Mouse (Mus musculus) liver (tissue): ENCODE data around the gene Scn2a.

Experiments
- DNase-seq: peaks from one replicate; pipeline ENCODE4 v3.0.0-alpha.2; 2020; ENCODE audit warnings: mixed read lengths

Scn2a gene

DNA sequence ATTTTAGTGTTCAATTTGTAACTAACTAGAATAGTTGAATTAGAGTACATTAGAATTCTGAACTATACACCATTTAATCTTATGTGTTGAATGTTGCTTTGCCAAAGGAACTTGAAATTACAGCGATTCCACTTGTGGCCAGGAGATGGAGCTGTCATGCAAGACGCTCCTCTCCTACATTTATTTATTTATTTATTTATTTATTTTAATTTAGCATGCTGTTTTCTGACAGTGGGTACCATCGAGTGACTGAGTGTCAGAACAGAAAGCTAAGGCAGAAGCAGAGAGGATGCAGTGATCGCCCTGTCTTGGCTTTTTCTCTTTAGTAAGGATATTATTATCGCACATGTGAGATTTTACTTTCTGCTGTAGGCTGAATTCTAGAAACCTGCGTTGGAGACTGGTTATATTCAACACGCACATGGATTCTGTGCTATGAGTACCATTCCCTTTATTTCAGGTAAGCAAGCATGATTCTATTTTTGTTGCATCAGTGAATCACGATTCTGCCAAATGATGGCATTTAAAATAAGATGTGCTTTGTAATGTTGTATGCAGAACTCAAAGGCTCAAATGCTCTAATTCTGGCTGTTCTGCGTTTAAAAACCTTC, at the start of gene Scn2a:
Gene Scn2a, plus strand, starts transcription at position 216 of the 611 bp plus-strand sequence.
- DNase-seq, result peak; percentile 12

DNA sequence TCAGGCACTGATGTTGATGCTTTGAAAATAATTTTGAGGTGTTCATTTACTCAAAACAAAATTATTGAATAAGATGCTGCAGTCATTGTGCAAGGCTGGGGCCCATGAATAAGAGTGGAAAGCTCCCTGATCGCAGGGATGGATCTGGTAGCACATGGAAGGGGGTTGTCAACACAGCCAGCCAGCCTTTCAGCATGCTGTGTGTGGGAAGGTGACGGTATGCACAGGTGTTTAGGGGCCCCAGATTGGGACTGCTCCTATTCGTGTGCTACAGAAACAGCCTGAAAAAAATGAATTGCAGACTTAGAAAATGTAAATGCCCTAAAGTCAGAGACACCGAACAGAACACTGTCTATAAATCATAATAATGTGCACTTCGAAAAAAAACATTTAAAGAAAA, 32.9 kb upstream of the Scn2a start:
- no peak for DNase-seq

DNA sequence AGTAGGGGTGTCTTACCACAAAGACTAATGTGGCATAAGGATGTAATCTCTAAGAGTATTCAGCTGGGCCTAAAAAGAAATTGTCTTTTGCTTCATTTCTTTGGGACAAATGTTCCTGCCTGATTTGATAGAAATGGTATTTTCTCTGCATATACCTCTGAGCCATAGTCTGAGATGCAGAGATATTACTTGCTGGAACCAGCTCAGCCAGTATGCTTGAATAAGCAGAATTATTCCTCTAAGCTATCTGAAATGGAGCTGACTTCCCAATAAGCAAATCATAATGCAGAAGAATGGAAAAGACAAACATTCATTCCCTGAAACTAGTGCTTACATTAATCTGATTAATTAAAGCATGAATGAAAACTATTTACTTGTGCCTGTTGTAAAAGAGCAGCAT, 12.8 kb upstream of the Scn2a start:
- no peak for DNase-seq

DNA sequence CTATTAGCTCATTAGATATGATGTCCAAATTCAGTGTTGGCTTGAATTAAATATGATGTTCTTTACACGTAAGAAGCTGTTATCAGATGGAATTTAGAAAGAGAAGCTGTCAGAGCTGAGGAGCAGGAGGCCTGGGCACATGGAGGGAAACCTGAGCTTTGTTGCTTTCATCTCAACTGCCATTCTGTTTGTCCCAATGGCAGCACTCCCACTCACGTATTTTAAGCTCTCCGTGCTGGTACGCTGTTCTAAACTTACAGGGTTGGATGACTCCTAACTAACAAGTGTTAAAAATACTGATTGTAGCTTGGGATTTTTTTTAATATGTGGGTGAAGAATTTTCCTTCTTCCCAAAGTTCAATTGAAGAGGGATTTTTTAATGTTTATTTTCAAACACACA, 8.7 kb upstream of the Scn2a start:
- DNase-seq, result no peak

DNA sequence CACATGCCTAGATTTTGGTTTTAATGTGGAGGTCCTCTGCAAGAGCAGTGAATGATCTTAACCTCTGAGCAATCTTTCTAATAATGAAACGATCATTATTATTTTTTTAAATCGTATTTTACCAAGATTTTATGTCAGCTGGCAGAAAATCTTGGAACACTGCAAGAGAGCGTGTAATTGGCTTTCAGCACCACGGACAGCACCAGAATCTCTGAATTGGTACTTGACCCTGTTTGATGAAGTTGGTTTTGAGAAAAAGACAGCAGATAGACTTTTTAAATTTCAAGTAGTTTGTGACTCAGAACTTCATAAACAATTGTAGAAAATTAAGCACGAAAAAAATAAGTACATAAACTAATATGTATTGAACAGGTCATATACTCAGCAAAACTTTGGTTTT, 790 bp upstream of the Scn2a start:
- peak; percentile 42 for DNase-seq

DNA sequence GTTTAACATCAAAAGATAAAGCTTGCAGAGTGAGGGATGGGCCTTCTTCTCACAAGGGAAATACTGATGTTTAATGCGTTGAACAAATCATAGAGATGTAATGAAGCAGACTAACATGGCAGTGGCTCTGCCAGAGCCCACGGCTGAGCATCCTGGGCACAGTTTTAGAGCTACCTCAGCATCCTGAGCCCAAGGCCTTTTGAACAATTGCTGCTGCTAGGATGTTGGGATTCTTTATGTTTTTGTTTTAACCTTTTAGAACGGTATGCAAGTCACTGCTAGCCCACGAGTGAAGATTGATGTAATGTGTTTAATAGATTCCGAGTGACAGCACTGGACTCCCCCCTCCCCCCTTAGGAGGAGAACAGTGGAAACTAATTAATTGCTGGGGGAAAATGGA, 683 bp downstream of the Scn2a start:
- DNase-seq, result no peak

DNA sequence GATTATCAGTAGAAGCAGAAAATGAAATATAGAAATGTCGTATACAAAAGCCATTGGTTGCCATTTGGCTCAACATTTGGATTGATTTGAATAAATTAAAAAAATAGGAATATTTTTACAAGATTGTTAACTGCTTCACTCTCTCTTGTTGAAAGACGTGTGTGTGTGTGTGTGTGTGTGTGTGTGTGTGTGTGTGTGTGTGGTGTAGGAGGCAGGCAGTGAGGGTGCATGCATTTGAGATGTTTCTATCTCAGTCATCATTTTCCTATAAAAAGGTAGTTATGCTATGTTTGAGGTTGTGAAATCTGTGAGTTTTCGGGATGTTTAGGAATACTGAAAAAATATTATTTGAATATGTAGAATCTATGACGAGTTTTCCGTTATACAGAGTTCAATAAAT, 1.3 kb downstream of the Scn2a start:
- DNase-seq, result no peak

DNA sequence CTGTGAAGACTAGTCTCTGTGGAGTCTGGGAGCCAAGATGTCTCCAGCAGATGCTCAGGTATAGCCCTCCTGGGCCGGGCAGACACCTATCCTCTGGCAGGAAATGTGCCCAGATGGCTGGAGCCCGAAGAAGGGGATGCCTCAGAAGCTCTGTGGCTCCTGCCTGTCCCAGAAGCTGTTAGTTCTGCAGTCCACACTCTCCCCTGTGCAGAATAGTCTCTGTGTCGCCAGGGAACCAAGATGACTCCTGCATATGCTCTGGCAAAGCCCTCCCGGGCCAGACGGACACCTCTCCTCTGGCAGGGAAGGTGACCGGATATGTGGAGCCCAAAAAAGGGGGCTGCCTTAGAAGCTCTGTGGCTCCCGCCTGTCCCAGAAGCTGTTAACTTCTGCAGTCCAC, 32.1 kb downstream of the Scn2a start:
- DNase-seq, result no peak

DNA sequence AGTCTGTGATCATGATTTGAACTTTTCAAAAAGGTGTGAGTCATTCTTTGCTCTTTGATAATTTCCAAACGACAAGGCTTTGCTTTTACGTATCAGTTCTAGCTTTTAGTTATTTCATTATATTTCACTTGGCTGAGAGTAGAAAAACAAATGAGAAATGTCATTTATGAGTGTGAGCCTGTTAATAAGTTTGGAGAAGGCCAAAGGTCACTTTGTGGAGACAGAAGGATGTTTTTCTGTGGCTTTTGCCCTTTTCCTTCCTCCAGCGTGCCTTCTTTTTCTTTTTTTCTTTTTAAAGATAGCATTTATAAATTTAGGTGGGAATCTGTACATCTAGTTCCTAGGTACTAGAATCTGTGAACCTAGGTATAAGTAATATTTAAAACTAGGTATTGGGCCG, 36.5 kb downstream of the Scn2a start:
- no peak for DNase-seq

DNA sequence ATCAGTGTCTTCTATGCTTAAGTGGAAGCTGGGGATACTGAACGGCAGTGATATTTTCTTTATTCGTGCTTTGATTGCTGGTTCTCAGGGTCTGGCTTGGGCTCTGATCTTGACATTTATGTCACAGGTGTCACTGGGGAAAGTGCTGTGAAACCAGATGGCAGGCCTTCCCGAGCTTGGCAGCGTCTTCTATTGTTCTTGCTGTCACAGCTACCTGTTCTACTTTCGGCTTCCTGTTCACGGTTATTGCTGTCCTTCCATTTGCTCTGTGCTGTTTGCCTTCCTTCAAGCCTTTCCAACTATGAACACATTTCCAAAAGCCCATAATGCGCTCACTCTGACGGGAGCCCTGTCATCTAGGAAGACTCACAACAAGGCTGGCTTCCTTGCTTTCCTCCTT, 37.9 kb downstream of the Scn2a start:
- no peak for DNase-seq

DNA sequence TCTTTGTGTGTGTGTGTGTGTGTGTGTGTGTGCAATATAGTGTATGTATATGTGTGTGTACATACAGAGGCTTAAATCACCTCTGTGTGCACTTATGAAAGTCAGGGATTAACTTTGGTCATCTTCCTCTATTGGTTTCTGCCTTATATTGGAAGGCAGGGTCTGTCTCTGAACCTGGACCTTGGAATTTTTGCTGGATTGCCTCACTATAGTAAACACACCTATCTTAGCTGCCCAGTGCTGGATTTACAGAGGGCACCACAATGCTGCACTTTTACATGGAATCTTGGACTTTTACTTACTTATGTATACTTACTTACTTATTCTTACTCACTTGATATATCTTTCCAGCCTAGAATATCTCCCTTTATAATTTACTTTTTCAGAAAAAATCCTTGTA, 43.3 kb downstream of the Scn2a start:
- no peak for DNase-seq

DNA sequence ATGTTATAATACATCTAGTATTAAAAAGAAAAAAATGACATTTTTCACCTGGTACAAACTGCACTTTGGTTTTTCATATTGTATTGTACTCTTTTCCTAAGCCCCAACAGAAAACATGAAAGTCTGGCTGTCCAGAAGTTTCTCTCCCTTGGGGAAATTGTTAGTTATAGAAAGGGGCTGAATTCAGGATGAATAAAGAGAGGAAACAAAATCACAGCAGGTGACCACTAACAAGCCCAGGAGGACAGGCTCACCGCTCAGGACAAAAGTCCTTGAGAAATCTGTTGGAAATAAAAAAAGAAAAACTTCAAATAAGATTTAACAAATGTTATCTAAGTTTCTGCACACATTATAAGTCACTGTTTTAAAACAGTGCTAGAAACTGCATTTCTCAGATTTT, 43.9 kb downstream of the Scn2a start:
- no peak for DNase-seq

DNA sequence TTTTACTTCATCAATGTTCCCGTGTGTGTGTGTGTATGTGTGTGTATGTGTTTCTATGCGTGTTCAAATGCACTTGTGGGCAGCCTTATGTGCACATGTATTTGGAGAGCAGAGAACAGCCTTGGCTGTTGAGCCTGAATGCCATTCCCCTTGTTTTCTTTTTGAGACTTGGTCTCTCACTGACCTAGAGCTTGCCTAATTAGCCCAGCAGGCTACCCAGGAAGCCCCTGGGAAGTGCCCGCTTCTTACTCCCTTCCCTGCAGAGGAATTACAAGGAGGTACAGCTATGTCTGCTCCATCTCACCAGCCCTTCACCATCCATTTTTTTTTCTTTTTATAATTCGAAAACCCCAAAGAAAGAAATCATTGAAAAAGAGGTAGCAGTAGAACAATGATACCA, 44.6 kb downstream of the Scn2a start:
- no peak for DNase-seq

DNA sequence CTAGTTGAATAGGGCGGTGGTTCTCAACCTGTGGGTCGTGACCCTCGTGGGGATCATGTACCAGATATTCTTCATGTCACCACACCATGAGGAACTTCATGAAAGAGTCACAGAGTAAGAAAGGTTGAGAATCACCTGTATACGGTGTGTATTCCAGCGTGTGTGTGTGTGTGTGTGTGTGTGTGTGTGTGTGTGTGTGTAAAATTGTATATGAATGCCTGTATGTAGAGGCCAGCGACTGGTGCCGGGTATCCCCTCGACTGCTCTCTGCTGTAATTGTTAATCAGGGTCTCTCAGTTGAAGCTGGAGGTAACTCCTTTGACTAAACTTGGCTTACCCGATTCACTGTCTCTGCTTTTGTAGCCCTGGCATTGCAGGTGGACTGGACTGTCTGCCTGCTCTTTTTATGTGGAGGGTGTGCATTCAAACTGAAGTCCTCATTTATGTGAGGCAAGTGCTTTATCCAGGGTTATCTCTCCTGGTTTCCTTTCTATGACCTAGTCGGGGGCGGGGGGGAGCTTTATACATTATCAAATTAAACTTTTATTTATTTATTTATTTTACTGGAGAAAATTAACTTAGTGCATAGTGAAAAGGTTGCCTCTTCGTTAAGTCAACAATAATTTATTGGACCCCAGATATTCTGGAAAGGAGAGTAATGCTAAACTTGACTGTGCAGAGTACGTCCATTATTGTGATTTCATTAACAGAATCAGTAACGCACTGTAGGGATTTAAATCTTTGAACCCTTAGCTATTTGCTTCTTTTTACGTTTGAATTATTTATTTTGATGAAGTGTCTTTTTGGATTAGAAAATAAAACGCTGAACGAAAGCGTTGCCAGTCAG, 47.2 kb downstream of the Scn2a start:
- DNase-seq, result no peak

DNA sequence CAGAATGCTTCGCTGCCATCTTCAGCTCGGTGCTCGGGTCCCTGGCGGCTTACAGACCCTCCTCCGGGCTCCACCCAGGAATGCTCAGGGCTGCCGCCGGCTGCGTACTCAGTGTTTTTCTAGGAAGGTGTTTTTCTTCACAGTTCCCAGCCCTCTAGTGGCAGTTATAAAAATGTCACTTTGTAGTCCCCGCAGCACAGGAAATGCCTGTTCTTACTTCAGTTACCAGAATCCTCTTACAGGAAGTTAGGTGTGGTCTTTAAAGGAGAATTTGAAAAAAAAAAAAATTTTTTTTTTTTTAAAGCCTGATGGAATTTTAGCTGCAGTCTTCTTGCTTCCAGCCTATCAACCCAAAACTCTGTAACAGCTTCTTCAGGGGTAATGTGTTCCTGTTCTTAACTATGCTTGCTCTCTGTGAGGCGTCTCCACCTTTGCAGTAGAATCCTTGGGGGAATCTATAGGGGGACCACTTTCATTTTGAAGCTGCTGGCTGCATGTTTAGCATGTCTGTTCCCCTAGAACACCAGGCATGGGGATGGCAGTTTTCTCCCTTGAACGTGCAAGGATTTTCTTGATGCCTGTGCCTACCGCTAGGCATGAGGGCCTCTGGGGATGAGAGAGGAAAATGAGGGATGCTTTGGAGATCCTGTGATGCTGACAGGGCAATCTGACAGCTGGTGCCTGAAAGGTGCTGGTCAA, 48.0 kb downstream of the Scn2a start:
- DNase-seq, result peak; percentile 50

DNA sequence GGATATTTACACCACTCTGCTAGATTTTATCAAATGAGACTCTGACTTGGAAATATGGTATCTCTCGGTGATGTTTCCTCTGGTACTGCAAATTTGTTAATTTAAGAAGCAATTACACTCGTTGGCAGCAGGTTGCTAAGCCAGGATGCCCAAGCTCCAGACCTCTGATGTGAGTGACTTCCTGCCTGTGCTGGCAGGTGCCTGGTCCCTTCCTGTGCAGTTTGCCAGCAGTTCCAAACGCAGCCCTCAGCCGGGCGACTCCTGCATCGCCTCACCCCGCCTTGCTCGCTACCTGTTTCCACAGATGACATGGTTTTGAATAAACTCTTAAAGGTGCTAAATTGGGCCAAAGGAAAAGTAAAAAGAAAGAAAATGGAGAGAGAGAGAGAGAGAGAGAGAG, 49.0 kb downstream of the Scn2a start:
- no peak for DNase-seq

DNA sequence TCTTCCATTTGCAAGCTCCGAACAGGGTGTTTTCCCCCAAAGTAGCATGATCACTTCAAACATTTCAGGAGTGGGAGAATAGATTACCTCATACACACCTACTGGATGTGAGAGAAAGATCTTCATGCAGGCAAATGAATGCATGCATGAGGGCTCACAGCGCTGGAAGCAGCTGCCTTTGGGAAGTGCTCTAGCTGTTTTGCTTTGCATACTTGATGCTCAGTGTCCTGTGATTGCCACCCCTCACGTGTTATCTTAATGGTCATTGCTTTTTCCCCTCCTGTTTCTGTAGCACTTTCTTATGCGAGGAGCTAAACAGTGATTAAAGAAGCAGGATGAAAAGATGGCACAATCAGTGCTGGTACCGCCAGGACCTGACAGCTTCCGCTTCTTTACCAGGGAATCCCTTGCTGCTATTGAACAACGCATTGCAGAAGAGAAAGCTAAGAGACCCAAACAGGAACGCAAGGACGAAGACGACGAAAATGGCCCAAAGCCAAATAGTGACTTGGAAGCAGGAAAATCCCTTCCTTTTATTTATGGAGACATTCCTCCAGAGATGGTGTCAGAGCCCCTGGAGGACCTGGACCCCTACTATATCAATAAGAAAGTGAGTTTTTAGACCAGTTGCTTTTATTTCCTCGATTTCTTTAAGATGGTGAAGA, 49.7 kb downstream of the Scn2a start:
- no peak for DNase-seq

DNA sequence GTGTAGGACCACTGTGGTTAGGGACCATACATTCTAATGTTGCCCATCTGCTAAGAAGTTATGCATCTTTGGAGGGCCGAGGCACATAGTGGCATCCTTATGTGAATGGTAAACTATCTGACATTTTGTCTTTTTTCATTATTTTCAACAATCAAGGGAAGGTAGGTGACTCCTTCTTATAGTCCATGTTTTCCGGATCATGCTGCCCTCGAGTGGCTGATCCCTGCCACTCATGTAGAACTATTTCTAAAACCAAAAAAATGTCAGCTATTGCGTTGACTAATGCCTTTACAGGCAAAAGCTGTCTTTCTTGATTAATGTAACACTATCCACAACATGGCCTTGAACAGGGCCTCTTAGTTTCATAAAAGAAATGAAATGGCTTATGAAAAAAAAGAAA, 59.0 kb downstream of the Scn2a start:
- no peak for DNase-seq

DNA sequence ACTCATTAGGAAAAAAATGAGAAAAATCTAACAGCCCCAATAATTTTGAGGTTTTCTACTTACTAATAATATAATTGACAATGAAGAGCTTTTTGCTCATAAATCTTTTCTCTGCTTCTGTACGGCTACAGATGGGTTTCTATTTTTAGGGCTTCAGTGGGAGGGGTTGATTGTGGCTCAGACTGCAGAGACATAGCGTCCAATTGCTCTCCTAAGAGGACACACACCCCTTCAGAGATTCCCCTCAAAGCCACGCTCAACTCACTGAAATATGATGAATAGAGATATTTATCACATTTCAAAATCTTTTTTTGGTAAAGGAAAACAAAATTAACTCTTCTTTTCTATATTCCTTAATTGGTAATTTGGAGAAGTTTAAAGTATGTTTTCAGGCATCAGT, 64.6 kb downstream of the Scn2a start:
- DNase-seq, result no peak

DNA sequence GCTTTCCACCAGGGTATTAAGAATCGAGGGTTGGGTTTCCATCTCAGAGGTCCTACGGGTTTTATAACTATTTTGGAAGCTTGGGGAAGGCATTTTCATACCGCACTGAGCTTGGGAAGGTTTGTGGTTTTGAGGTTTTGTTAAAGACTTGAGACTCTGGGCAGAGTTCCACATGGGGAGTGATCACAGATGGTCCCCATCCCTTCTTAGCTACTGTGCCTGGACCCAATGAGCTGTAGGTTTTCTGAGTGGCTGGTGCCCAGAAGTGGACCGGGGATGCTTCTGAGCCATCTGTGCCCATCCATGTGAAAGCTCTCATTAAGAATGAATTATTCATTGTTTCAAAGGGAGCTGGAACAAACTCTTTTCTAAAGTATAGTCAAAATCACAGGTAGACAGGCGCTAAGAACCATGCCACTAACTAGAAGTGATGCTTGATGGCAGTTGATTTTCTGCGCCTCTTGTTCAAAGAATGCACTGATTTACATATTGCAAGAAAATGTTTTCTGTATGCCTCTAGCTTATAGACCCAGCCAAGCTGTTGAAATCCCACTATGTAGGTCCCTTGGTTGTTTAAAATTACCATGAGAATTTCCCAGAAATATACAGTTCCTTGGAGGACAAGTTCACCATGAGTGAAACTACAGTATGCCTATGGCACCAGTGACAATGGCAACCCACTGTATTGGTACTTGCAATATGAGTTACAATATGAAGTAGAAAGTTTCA, 70.0 kb downstream of the Scn2a start:
- no peak for DNase-seq

DNA sequence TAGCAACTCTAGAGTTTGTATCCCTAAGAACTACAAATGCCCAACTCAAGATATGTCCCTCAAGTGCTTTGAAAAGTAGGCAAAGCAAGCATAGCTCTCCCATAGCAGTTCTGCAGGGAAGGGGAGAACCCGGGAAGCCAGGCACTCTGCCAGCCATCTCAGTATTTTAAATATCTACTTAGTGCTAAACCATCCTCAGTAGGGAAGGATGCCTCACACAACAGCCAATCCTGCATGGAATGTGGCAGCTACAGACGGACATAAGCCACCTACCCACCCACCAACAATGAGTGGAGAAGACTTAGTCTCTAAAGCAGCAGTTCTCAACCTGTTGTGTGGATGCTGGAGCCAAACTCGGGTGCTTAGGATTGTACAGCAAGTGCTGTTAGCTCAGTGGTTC, 73.9 kb downstream of the Scn2a start:
- DNase-seq, result no peak

DNA sequence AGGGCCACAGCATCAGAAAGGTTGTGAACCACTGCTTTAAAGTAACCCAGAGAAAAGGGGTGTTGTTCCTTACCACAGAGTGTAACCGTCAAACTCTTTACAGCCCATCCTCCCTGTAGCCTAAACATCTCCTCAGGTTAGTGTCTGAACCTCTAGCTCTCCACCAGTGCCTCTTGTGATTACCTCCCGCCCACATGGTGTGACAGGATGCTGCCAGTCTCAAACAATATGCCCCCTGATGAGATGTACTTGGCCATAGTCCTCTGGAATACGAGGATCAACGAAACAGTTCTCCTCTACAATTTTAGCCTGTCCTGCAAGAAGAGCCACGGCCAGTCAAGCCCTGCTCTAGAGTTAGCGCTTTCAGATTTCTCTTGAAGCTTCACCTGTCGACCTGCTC, 74.5 kb downstream of the Scn2a start:
- no peak for DNase-seq

DNA sequence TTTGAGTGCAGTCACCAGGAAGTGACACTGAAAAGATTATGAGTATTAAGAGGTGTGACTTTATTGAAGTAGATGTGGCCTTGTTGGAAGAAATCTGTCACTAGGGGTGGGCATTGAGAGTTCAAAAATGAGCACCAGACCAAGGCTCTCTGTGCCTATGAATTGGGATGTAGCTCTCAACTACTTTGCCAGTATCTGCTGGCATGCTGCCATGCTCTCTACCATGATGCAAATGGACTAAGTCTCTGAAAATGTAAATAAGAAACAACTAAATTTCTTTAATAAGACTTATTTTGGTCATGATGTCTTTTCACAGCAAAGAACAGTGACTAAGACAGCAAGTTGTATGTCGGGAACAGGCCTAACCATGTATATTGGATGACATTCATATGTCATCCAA, 79.7 kb downstream of the Scn2a start:
- no peak for DNase-seq
